Mouse (Mus musculus) olfactory bulb, adult 2 months (tissue): ENCODE measurements around the gene Pop5. TPM values are rescaled to one million over a fixed set of nuclear protein-coding genes. Genes with fewer than 3 reads are reported as not detected.

Source experiments
- H3K27ac ChIP-seq: fragments of 200-500 bp; 2 replicates; pipeline ENCODE4 v1.5.1; 2012; ENCODE audit warnings: low read depth, low read length; ENCODE audit not compliant: insufficient read depth
- H3K4me1 ChIP-seq: fragments of 200-500 bp; 2 replicates; pipeline ENCODE4 v1.6.1; 2012; ENCODE audit warnings: low read length; ENCODE audit not compliant: control insufficient read depth, insufficient read depth
- H3K4me3 ChIP-seq: fragments of 200-500 bp; 2 replicates; pipeline ENCODE4 v1.5.1; 2012; ENCODE audit warnings: mild to moderate bottlenecking, low read depth, low read length, moderate library complexity; ENCODE audit not compliant: insufficient read depth
- CTCF ChIP-seq: fragments of 200-500 bp; IDR thresholded peaks from 2 replicates; pipeline ENCODE4 v1.5.1; 2012; ENCODE audit warnings: low read depth, mild to moderate bottlenecking, low read length, moderate library complexity; ENCODE audit not compliant: insufficient read depth
- POLR2A ChIP-seq: fragments of 200-500 bp; IDR thresholded peaks from 2 replicates; pipeline ENCODE4 v1.6.1; 2012; ENCODE audit warnings: mild to moderate bottlenecking, low read depth, low read length, moderate library complexity; ENCODE audit not compliant: insufficient read depth
- WGBS: fragments of 180-500 bp; shearing (Covaris S2); methylation state at CpG from one replicate; pipeline ENCODE4 v1.1.7; 2018; 5-methylcytosine and 5-hydroxymethylcytosine counted together
- polyA plus RNA-seq: library from polyadenylated mRNA; stranded (reverse); fragments of >200 nt; gene quantifications from 2 replicates; pipeline ENCODE4 v1.2.4, GENCODE M21; 2012; ENCODE audit warnings: low replicate concordance; ENCODE audit not compliant: missing spikeins, insufficient read depth, insufficient read length

Pop5 gene
- polyA plus RNA-seq, 1 experiment = not detected

GRCm38 (mm10) chr5:115256909-115257546 lies 21.4 kb downstream of the Pop5 start:
- no peak overlapping the region for H3K27ac ChIP-seq
- TF ChIP-seq POLR2A = no peak
- TF ChIP-seq CTCF = no peak
- peaks cover 9% of the 10 kb centered on the region for H3K4me1 ChIP-seq
- H3K4me3 ChIP-seq = no peak overlapping the region
- WGBS = 94% methylated on average over 10 of the region's 10 CpGs

- TF ChIP-seq CTCF (no peak), POLR2A (no peak)
These were observed 24.7 kb downstream of the Pop5 start for GRCm38 (mm10) chr5:115260356-115260755.

GRCm38 (mm10) chr5:115261141-115261540 lies 25.5 kb downstream of the Pop5 start:
- 81% methylated on average over 8 of the region's 8 CpGs for WGBS
- no peak overlapping the region for H3K27ac ChIP-seq

More at GRCm38 (mm10) chr5:115260356-115260755, 24.7 kb downstream of the Pop5 start:
- 89% methylated on average over 6 of the region's 6 CpGs for WGBS
- H3K27ac ChIP-seq = no peak overlapping the region
- peaks cover 13% of the 10 kb centered on the region for H3K4me1 ChIP-seq
- H3K4me3 ChIP-seq = no peak overlapping the region

GRCm38 (mm10) chr5:115261880-115262279 lies 26.2 kb downstream of the Pop5 start:
- H3K4me3 ChIP-seq = no peak overlapping the region
- WGBS = 86% methylated on average over 1 of the region's 1 CpGs
- peaks cover 18% of the 10 kb centered on the region for H3K4me1 ChIP-seq
- H3K27ac ChIP-seq = no peak overlapping the region
- TF ChIP-seq CTCF (no peak), POLR2A (no peak)

More at GRCm38 (mm10) chr5:115261141-115261540, 25.5 kb downstream of the Pop5 start:
- H3K4me3 ChIP-seq = no peak overlapping the region
- peaks cover 14% of the 10 kb centered on the region for H3K4me1 ChIP-seq
- no peak for TF ChIP-seq CTCF
- TF ChIP-seq POLR2A = no peak

GRCm38 (mm10) chr5:115262502-115263291 lies 27.1 kb downstream of the Pop5 start:
- no peak overlapping the region for H3K4me3 ChIP-seq
- TF ChIP-seq POLR2A = no peak
- no peak for TF ChIP-seq CTCF
- H3K27ac ChIP-seq = no peak overlapping the region
- peaks cover 21% of the 10 kb centered on the region for H3K4me1 ChIP-seq
- 87% methylated on average over 14 of the region's 14 CpGs for WGBS

- WGBS = 82% methylated on average over 5 of the region's 5 CpGs
These were observed 30.7 kb downstream of the Pop5 start for GRCm38 (mm10) chr5:115266340-115266739.

GRCm38 (mm10) chr5:115266787-115267468 lies 31.3 kb downstream of the Pop5 start:
- WGBS = 74% methylated on average over 8 of the region's 8 CpGs
- H3K4me1 ChIP-seq = peaks cover 15% of the 10 kb centered on the region
- no peak overlapping the region for H3K27ac ChIP-seq
- no peak overlapping the region for H3K4me3 ChIP-seq
- TF ChIP-seq POLR2A = no peak
- TF ChIP-seq CTCF = no peak

More at GRCm38 (mm10) chr5:115266340-115266739, 30.7 kb downstream of the Pop5 start:
- no peak overlapping the region for H3K4me3 ChIP-seq
- H3K4me1 ChIP-seq = peaks cover 15% of the 10 kb centered on the region
- TF ChIP-seq POLR2A (no peak), CTCF (no peak)
- H3K27ac ChIP-seq = no peak overlapping the region

GRCm38 (mm10) chr5:115267469-115268045 lies 31.9 kb downstream of the Pop5 start:
- TF ChIP-seq POLR2A (no peak), CTCF (no peak)
- H3K4me3 ChIP-seq = no peak overlapping the region
- 61% methylated on average over 3 of the region's 3 CpGs for WGBS
- peaks cover 13% of the 10 kb centered on the region for H3K4me1 ChIP-seq
- H3K27ac ChIP-seq = no peak overlapping the region
